Mouse (Mus musculus) heart, postnatal 36 days (tissue): ENCODE data around the gene Klk7. TPM values are rescaled to one million over a fixed set of nuclear protein-coding genes. Genes with fewer than 3 reads are reported as not detected.

ENCODE experiments used
- total RNA-seq, 2 experiments: library from RNA; stranded (reverse); gene quantifications; 2 replicates each; pipeline ENCODE4 v1.2.3; 2021

Gene Klk7
- total RNA-seq, 2 experiments from 2014 or later: 0.19 TPM; not detected in 1

Other genes starting within 250 kb of the Klk7 start
- under 1 TPM; 0.87 to 0.94 TPM for gene Zfp658, start 249.0 kb upstream of the Klk7 start, total RNA-seq
- gene Zfp719, start 231.7 kb upstream of the Klk7 start, total RNA-seq: 1 to 10 TPM; 4.8 to 5.9 TPM
- gene Zfp819, start 204.1 kb upstream of the Klk7 start, total RNA-seq: not detected
- gene Ceacam18, start 176.6 kb upstream of the Klk7 start, total RNA-seq: not detected
- 1 to 10 TPM in 1 of 2 experiments, under 1 TPM in 1; 0.94 to 1.3 TPM for gene Siglece, start 151.1 kb upstream of the Klk7 start, total RNA-seq
- 1 to 10 TPM; 3.4 to 3.5 TPM for gene Ctu1, start 139.3 kb upstream of the Klk7 start, total RNA-seq
- gene Klk14, start 120.9 kb upstream of the Klk7 start, total RNA-seq: under 1 TPM; 0.22 to 0.31 TPM
- not detected for gene Klk13, start 98.7 kb upstream of the Klk7 start, total RNA-seq
- gene Klk12, start 42.4 kb upstream of the Klk7 start, total RNA-seq: not detected
- gene Klk11, start 36.7 kb upstream of the Klk7 start, total RNA-seq: under 1 TPM; 0.22 to 0.33 TPM
- under 1 TPM; 0.19 to 0.36 TPM for gene Klk10, start 30.3 kb upstream of the Klk7 start, total RNA-seq
- not detected for gene Klk9, start 19.4 kb upstream of the Klk7 start, total RNA-seq
- 10 to 100 TPM; 10.4 to 12.2 TPM for gene Klk8, start 13.7 kb upstream of the Klk7 start, total RNA-seq
- gene Klk6, start 13.2 kb downstream of the Klk7 start, total RNA-seq: not detected
- not detected for gene Klk5, start 30.7 kb downstream of the Klk7 start, total RNA-seq
- not detected for gene Klk4, start 69.9 kb downstream of the Klk7 start, total RNA-seq
- gene Klk15, start 122.4 kb downstream of the Klk7 start, total RNA-seq: not detected
- gene Klk1b8, start 139.4 kb downstream of the Klk7 start, total RNA-seq: not detected
- gene Klk1b1, start 155.5 kb downstream of the Klk7 start, total RNA-seq: not detected
- not detected for gene Klk1b9, start 164.8 kb downstream of the Klk7 start, total RNA-seq
- gene Klk1b11, start 184.6 kb downstream of the Klk7 start, total RNA-seq: not detected
- under 1 TPM; 0.38 to 0.72 TPM for gene Klk1b26, start 200.9 kb downstream of the Klk7 start, total RNA-seq
- gene Klk1b27, start 241.0 kb downstream of the Klk7 start, total RNA-seq: not detected